Mouse (Mus musculus) B cell, adult 2 months (primary cell): ENCODE measurements around the gene Sema3g.
A peak's percentile ranks its signal among the peaks of the same experiment; 100 is the strongest.

Source experiments
- DNase-seq, 2 experiments: peaks; one replicate each; pipeline ENCODE4 v3.0.0; 2022

Sema3g gene

DNA sequence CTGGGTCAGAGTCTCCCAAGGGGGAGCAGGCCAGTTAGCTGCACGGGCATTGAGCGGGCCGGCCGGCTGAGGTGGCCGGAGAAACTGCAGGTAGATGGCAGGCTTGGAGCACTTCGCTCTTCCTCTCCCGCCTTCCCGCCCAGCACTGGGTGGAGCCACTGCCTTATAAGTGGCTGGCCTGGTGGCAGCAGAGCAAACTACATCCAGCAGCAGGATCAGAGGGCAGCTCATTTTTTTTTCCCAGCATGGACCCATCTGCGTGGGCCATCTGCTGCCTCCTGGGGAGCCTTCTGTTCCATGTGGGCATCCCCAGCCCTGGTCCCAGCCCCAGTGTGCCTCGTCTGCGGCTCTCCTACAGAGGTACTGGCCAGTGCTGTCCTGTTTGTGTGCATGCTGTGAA, at the start of gene Sema3g:
Gene Sema3g, plus strand, starts transcription at position 195 of the 400 bp plus-strand sequence.
- DNase-seq: peak; percentile 61 to 67

DNA sequence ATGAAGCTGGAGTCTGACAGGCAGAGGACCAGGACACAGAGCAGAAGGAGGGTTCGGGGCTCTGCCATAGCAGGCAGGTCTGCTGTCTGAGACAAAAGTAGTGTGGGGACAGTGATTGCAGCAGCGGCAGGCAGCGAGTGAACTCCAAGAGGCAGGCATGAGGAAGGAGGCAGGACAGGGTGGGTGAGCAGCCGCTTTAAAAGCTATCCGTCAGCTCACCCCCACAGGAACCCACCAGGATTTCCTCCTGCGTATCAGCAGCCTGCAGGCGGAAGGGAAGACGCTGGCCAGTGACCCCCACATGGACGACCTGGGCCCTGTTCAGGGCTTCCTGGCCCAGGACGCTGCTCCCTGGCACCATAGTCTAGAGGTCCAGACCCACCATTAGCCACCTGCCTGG, 49.2 kb upstream of the Sema3g start, which contains the start of gene Stab1:
Gene Stab1, minus strand, starts transcription at position 217 of the 400 bp plus-strand sequence.
- DNase-seq: no peak

DNA sequence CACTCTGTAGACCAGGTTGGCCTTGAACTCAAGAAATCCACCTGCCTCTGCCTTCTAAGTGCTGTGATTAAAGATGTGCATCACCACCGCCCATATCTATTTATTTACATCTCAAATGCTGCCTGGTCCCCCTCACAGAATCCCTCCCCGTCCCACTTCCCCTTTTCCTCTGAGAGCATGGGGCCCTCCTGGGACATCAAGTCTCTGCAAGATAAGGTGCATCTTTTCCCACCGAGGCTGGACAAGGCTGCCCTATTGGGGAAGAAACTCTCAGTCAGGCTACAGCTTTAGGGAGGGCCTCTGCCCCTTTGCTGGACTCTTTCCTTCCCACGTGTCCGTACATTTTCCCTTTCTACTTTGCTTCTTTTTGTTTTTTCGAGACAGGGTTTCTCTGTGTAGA, 48.2 kb upstream of the Sema3g start:
- peak; percentile 14 to 19 for DNase-seq

DNA sequence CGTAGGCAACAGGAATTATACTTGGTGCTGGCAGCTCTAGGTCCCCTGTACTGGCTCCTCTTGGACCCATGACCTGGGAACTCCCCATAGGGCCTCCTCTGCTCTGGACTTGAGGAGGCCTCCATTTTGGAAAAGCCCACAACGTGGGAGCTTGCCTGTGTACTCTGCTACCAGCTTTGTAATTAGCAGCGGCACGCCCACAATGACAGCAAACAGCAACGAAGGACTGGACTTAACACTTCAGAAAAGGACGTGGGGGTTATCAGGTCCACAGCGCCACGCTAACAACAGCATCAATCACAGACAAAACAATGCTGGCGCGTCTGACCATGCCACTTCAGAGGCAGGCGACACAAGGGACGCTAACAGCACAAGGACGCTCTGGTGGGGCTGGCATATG, 46.7 kb upstream of the Sema3g start:
- DNase-seq: no peak

DNA sequence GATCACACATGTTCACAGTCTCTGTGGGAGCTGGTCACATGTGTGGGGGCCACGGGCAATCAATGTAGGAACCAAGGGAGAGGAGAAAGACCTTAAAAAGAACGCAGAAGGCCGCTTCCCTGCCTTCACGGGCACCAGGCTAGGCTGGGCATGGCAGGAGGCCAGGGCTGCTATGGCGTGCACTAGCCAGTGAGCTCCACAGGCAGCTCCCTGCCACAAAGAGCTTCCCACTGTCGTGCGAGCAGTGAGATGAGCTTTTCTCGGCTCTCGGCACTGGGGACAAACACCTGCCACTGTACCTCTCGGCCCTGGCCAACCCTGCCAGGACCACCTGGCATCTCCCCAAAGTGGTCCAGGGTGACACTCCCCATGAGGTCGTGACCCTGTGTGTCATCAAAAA, 46.3 kb upstream of the Sema3g start:
- no peak for DNase-seq

DNA sequence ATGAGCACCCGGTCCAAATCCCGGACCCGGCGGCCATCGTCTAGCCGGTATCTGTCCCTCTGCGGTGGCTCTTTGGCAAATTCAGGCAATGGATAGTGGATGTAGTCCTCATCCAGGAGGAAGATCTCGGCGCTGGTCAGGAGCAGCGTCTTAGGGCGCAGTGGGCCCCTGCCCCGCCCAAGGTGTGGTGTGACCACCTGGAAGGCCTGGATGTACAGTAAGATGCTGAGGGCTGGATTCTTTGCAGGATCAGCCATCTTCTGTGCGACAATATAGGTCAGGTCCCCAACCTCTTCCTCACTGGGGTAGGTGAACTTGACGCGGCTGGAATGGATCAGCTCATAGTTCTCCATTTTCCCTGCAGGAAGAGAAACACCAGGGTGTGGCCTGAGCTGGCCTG, 45.8 kb upstream of the Sema3g start:
- DNase-seq: no peak

DNA sequence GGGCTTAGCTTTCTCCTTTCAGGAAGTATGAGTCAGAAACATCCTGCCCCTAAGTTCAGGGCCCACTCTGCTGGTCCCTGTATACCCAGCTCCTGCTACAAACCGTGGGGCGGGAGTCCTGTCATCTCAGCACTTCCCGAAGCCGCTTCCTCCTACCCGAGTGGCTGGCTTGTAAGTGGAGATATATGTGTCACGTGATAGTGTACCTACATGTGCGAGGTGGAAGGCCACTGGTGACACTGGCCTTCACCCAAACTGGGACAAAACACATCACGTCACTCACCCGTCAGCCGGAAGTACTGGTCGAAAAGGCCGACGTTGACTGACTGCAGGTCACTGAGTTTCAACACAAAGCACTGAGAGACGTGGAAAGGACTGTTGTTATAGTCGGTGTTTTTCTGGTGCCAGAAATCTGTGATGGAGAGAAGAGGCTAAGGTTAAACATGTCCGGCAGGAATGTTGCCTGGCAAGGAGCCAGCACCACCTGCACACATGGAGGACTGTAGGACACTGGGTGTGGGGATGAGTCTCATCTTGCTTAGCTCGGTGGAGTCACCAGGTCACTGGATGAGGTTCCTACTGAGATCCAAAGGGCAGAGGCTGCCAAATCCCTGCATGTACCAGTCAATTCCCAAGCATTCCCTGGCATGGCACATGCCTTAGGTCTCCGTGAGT, 44.7 kb upstream of the Sema3g start:
- DNase-seq: no peak

DNA sequence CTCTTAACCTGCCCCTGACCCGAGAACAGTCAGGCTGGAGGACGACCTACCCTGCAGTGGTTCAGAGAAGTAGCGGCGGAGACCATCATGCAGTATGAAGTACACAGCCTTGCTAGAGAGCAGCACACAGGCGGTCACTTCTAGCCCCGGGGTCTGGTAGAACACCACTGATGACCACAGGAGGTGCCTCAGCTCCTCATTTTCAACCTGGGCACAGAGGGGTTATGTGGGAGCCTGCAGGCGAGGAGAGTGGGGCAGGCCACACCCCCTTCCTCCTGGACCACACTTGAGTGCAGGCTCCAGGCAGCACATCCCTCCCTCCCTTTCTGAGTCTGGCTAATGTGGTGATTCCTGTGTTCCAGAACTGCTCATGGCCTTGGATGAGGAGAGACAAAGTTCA, 44.1 kb upstream of the Sema3g start:
- DNase-seq: no peak

DNA sequence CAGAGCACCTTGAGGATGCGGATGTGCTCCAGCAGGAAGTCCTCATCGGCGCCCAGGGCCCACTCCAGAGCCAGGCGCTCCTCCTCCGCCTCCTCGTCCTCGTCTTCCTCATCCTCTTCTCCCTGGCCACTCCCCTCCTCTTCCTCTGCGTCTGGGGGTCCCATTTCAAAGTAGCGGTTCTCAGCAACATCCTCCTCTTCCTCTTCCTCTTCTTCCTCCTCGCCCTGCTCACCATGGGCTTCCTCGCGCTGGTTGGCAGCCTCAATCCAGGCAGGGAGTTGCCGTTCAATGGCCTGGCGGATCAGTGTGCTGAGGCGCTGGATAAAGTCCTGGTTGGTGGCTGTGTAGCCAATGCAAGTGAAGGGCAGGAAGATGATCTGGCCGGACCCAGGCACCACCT, 40.4 kb upstream of the Sema3g start:
- no peak for DNase-seq

DNA sequence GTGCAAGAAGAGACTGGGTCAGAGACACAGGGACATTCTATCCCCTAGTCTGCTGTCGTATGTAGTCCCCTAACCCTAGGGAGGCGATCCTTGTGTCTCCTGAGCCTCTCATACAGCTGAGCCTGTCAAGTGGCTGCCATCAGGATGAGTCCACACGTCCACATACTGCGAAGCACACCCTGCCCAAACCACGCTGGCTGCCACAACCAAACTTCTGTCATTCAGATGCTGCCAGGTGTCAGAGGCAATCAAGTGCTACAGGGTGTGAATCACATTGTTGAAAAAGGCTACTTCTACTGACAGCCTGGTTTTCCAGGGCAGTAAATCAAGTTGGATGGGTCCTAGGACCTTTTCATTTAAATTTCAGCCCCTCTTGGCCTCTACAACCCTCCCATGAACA, 39.9 kb upstream of the Sema3g start:
- no peak for DNase-seq

DNA sequence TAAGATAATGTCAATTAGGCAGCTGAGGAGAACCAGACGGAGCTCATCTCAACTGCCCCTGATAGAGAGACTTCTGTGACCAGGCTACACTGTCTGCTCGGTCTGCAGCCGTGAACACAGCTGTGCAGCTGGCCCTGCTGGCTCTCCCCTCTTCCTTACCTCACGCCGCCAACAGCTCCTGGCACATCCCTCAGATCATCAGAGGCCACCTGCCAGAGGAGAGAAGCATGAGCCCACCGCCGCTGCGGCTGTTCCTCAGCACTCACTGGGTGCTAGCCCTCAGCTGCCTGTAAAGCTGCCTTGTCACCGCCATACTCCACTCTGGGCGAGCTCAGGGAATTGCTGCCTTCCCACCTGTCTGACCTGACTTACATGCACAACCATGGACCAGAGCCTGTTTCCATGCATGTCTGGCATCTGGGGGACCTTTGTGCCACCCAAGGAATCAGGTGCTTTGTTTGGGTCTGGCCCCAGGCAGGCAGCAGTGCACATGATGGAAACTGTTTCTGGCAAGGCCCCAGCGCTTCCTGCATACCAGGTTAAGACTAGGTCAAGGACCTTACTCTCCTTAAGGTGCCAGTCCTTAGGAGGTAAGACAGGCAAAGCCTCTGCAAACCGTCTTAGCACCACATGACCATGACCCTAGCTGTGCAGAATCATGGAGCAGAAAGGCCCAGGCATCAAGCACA, 37.8 kb upstream of the Sema3g start:
- DNase-seq: no peak

DNA sequence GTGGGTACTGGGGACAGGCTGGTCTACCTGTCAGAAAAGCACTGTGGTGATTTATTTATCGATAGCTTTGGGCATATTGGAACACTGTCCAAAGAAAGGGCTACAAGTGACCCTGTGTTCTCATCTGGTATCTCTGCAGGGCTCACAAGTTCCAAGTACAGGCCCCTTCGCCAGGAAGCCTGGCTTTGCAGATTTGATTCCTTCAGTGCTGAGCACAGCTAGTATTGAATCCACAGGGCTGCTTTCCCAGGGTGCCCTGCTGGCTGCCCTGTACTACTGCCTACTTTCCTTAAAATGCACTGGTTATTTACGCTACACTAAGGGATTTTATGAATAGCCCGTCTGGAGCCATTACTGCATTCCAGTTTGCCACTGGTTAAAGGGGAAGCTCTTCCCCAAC, 36.1 kb upstream of the Sema3g start:
- no peak for DNase-seq

DNA sequence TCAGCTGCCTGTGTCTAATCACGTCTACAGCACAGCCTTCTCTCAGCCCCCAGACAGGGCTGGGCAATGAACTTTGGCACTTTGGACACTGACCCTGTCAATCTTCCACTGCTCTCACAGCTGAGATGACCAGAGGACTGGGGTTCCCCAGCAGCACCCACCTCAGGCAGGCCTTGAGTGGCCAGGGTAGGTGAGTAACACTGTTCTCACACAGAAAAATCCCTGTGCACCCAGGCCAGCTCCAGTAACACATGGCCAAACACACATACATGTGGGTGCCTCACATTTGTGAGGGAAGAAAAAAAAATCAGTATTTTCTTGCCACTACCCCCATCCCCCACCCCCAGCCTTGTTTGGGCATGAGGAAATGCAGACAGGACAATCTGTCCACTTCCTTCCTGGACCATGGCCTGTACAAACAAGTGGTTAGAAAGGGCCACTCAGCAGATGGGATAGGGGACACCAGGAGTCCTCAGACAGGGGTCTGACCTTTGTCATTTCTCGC, 34.8 kb upstream of the Sema3g start:
- DNase-seq: no peak

DNA sequence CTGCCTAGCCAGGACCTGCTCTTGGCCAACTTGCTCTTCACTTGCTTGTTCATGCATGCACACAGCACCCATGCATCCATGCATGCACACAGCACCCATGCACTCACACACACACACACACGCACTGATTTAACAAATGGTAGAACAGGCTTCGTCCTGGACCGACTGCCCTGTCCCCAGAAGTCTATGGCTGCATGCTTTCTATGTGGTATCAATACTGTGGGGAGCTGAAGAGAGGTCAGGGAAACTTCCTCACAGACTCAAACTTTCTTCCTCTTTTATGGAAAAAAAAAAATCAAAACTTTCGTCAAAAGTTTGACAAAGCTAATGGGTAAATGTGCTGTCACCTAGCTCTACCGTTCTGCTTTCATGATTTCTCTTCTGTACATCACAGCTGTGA, 34.1 kb upstream of the Sema3g start:
- DNase-seq: no peak

DNA sequence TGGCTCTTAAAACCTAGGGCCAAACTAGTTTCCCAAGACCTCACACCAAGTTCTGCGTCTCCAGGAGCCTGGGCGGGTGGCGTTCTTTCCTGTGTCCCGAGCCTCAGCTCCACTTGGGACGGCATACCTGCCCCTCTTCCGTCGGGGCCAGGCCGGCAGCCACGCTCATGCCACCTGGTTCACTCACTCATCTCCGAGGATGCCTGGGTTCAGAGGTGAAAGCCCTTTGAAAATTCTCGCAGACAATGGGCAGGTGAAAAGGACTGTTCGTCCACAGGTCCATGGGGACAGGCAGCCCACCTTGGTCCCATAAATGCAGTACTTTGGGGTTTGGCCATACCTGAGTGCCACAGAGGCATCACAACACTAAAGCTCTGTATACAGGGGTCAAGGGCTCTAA, 33.5 kb upstream of the Sema3g start:
- no peak for DNase-seq

DNA sequence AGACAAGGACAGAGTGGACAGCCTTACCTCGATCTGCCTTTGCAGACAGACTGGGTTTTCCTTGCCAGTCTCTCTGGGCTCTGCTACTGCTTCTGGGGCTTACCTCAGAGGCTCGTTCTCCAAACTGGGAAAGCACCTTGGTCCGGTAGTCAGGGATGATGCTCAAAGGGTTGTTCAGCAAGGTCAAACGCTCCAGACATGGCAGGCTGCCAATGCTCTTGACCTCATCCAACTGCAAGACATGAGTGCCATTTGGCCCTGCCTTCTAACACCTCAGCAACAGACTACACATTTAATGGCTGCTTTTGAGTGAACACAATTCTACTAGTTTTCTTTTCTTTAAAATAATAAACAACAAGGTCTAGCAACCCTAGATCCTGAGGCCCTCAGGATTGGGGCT, 31.0 kb upstream of the Sema3g start:
- DNase-seq: no peak

DNA sequence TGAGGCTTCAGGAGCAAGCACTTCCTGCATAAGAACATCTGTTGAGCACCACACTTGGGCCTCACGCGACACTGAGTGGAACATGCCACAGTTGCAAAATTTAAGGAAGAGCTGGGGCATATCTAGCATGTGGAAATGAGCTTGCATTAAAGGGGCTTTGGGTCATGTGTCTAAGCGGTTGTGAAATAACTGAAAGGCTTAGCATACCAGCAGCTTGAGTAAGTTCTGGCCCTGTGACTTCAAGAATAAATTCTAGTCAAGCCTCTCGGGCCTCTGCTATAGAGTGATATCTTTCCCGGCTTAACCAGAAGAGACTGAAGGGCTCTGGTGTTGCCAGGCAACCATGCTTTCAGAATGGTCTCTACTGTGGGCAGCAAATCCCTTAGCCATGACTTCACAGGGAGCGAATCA, 28.9 kb upstream of the Sema3g start:
- DNase-seq: no peak

DNA sequence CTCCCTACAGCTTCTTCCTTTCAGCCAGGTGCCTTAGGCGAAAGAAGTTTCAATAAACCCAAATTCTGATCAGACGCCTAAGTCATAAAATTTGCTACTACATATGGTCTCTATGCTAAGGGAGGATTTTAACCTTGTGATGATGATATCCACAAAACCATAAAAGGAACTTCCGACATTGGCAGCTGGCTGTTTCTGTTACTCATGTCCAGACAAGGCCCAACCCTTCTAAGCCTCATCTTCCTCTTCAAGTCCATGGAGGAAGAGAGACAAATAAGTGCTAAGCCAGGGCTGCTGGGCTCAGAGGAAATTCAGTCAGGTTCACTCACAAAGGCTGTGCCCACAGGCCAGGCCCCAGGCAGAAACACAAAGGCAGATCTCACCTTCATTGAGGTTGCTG, 28.3 kb upstream of the Sema3g start:
- DNase-seq: no peak

DNA sequence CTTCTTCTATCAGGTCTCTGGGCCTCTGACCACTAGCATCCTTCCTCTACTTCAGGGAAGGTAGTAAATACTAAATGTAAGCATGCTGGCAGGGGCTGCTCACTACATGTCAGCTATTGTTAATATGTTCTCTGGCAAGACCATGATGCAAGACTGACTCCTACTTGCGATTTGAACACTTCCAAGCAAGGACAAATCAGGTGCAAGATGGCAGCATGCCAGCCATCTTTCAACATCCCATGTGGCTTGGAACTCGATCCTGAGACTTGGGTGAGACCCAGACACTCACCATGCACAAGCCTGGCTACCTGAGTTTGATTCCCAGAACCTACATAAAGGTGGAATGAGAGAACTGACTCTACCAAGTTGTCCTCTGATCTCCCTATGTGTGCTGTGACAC, 25.7 kb upstream of the Sema3g start:
- no peak for DNase-seq

DNA sequence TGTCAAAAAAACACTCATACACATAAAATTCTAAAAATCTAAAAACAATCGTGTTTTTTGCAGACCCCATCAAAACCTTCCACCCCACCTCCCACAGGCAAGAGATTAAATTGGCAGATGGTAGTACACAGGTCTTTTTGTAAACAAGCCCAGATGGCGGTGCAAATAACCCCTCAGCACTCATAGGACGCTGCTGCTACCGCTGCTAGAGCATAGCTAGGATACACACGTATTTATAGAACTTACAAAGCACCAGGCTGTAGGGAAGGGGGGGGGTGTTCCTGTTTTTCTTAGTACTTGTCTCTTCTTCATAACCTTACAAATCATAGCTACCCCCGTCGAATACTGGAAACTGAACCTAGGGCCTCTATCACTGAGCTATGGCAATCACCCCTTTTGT, 23.9 kb upstream of the Sema3g start:
- DNase-seq: no peak

DNA sequence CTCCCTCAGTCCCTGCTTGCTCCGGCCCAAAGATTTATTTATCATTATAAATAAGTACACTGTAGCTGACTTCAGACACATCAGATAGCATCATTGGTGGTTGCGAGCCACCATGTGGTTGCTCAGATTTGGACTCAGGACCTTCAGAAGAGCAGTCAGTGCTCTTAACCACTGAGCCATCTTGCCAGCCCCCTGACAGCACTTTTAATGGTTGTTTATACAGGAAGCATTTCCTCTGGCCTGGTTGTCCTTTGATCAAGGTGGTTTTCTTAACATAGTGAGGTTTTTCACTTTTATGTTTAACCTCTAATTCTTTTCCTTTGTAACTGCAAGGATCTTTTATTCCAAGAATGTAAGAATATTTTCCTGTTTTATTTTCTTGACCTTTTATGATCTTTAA, 23.2 kb upstream of the Sema3g start:
- DNase-seq: no peak

DNA sequence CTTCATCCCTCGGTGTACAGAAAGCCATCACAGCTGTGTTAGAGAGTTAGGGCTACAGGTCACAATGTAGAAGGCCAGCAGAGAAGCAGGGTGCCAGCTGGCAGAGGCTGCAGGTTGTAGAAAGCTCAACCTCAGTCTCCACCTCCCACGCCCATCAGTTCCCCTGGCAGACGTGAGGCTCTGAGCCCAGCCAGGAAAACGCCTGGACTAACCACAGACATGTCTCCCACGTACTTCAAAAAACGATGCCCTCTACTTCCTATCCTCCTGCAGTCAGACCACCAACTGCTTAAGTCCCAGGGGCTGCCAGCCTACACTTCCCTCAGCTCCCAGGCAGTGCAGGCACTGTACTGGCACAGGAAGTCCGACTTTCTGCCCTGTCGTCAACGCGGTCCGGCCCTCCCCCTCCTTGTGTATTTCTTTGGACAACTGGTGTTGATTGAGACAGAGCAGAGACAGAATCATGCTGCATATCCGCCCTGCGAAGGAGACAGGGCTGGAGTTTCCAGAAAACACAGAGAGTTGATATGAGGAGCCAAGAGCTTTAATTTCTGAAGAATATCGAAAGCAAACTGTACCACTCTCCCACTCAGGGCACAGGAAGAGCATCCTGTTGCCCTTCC, 22.7 kb upstream of the Sema3g start:
- no peak for DNase-seq

DNA sequence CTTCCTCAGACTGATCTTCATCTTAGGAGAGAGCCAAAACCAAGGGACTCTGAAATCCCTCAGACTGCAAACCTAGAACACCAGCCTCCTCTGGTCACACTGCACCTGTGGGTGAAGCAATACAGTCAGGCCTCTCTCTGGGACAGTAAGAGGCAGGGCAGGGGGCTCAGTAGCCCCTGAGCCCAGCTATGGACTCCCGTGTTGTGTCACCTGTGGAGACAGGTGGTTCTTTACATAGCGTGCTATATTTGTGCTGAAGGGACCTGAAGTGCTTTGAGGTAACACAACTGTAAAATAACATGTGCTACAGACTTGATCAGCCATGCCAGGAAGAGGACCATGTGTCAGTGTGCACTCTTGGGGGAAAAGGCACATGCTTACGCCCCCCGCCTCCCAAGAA, 22.1 kb upstream of the Sema3g start:
- DNase-seq: no peak

DNA sequence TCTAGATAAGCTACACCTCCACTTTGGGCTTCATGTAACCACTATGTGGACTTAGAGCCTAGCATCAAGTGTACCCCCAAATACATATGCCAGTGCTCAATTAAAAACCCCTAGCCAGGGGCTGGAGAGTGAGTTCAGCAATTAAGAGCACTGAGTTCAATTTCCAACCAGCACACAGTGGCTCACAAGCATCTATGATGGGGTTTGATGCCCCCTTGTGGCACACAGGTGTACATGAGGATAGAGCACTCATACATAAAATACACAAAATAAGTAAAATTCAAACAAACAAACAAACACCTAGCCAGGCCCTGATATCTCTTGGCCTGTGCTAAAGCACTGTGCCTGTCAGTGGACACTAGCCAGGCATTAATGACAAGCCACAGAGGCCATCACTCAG, 21.7 kb upstream of the Sema3g start:
- DNase-seq: peak; percentile 35 to 44
